Mouse (Mus musculus) forebrain, embryonic 16.5 days (tissue): ENCODE measurements at regions not wholly inside any gene's neighbourhood (a gene's known extent, or its start where the extent isn't known, plus 50 kb on each side); places are given as distances from the start of the nearest gene placed in this dataset.
A peak's percentile ranks its signal among the peaks of the same experiment; 100 is the strongest.

Source experiments
- ATAC-seq: fragments of 200-750 bp; cut with Nextera tagmentation; 2 replicates; pipeline ENCODE4 v1.8.0; 2017; ENCODE audit warnings: mild to moderate bottlenecking, moderate library complexity
- H3K27ac ChIP-seq: fragments of 300-500 bp; sonication (generic); 2 replicates; pipeline ENCODE4 v1.5.1; 2014; ENCODE audit warnings: low read length, control low read depth
- H3K27me3 ChIP-seq: fragments of 300-500 bp; sonication (generic); replicated peaks from 2 replicates; pipeline ENCODE4 v1.6.1; 2014; ENCODE audit warnings: low read length; ENCODE audit not compliant: control insufficient read depth, insufficient read depth
- H3K36me3 ChIP-seq: fragments of 300-500 bp; sonication (generic); 2 replicates; pipeline ENCODE4 v1.6.1; 2014; ENCODE audit not compliant: control insufficient read depth, insufficient read depth
- H3K4me1 ChIP-seq: fragments of 300-500 bp; sonication (generic); replicated peaks from 2 replicates; pipeline ENCODE4 v1.6.1; 2014; ENCODE audit warnings: low read length; ENCODE audit not compliant: control insufficient read depth, insufficient read depth
- H3K4me2 ChIP-seq: fragments of 300-500 bp; sonication (generic); 2 replicates; pipeline ENCODE4 v1.6.1; 2014; ENCODE audit warnings: mild to moderate bottlenecking, low read length, control low read depth
- H3K4me3 ChIP-seq: fragments of 300-500 bp; sonication (generic); replicated peaks from 2 replicates; pipeline ENCODE4 v1.5.1; 2014; ENCODE audit warnings: mild to moderate bottlenecking, low read length, control low read depth
- H3K9ac ChIP-seq: fragments of 300-500 bp; sonication (generic); replicated peaks from 2 replicates; pipeline ENCODE4 v1.6.1; 2014; ENCODE audit warnings: low read depth, low read length, control low read depth
- H3K9me3 ChIP-seq: fragments of 300-500 bp; sonication (generic); 2 replicates; pipeline ENCODE4 v1.6.1; 2016; ENCODE audit warnings: low read length; ENCODE audit not compliant: control insufficient read depth
- WGBS: fragments of 180-500 bp; shearing (Covaris S2); extraction: QIAGEN DNeasy Blood & Tissue Kit; methylation state at CpG from one replicate; pipeline ENCODE4 v1.1.7; 2014; 5-methylcytosine and 5-hydroxymethylcytosine counted together

- Histone ChIP-seq H3K4me3 (no peak overlapping the region), H3K4me2 (no peak overlapping the region), H3K9ac (no peak overlapping the region), H3K4me1 (peaks cover 5% of the 10 kb centered on the region; the same call in 1 of the 2 replicates), H3K27me3 (no peaks in the 10 kb centered on the region), H3K36me3 (no peaks in the 10 kb centered on the region), H3K27ac (peak overlapping the region; percentile 61), H3K9me3 (no peaks in the 10 kb centered on the region)
- ATAC-seq, result no peak
- WGBS, result 91% methylated on average over 2 of the region's 2 CpGs
Observed at GRCm38 (mm10) chrX:77432001-77432565, 78.7 kb upstream of the Tbl1x start.

- peak; percentile 95 for ATAC-seq
- no peak overlapping the region for H3K9ac ChIP-seq
Observed at GRCm38 (mm10) chrX:77432846-77433810, 77.7 kb upstream of the Tbl1x start.

GRCm38 (mm10) chrX:77433811-77434192 lies 77.0 kb upstream of the Tbl1x start:
- WGBS, result 17% methylated on average over 3 of the region's 3 CpGs
- peak overlapping the region; percentile 30 for H3K4me3 ChIP-seq
- no peaks in the 10 kb centered on the region for H3K27me3 ChIP-seq
- H3K9ac ChIP-seq, result no peak overlapping the region
- H3K27ac ChIP-seq, result peak overlapping the region; percentile 80
- ATAC-seq, result no peak; the same call in 1 of the 2 replicates
- peaks cover 5% of the 10 kb centered on the region; the same call in 1 of the 2 replicates for H3K4me1 ChIP-seq
- no peaks in the 10 kb centered on the region for H3K9me3 ChIP-seq
- no peaks in the 10 kb centered on the region for H3K36me3 ChIP-seq
- H3K4me2 ChIP-seq, result peak overlapping the region; percentile 46

More at GRCm38 (mm10) chrX:77432846-77433810, 77.7 kb upstream of the Tbl1x start:
- H3K27ac ChIP-seq, result peak overlapping the region; percentile 80
- H3K4me2 ChIP-seq, result peak overlapping the region; percentile 46
- no peaks in the 10 kb centered on the region for H3K9me3 ChIP-seq
- whole genome bisulfite sequencing, result 22% methylated on average over 20 of the region's 29 CpGs
- peak overlapping the region; percentile 30 for H3K4me3 ChIP-seq
- peaks cover 5% of the 10 kb centered on the region; the same call in 1 of the 2 replicates for H3K4me1 ChIP-seq
- H3K36me3 ChIP-seq, result no peaks in the 10 kb centered on the region
- H3K27me3 ChIP-seq, result no peaks in the 10 kb centered on the region

DNA sequence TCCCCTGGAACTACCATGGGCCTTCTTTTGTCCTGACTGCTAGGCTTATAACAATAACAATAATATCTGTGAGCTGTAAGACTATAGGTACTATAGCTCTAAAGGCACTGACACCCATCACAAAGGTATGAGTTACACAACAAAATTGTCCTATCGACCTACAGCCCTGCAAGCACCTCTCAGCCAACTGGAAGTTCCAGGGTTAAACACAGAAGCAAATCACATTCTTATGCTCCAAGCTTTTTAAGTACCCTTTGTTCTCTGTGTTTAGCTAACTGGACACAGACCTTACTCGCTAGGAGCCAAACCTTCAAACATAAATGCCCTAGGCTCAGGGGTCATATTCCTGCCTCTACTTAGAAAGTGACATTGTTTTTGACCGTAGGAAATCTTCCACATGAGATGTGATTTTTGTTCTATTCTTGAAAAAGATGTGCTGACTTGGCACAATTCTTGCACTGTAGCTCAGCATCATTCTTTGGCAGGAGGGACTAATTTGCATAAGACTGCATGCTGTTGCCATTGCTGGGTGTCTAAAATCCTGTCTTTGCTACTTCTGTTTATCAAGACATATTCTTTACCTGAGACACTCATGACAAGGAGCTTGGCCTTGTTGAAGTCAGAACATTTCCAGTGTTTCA lies 66.8 kb upstream of the Tbl1x start:
- peak; percentile 67; the same call in 1 of the 2 replicates for ATAC-seq
- H3K9me3 ChIP-seq, result no peaks in the 10 kb centered on the region
- H3K36me3 ChIP-seq, result no peaks in the 10 kb centered on the region
- peaks cover 6% of the 10 kb centered on the region for H3K4me1 ChIP-seq
- no peak overlapping the region for H3K4me3 ChIP-seq
- 0 out of 2 replicates have a peak overlapping the region, but pooled peaks have one; percentile 8 for H3K27ac ChIP-seq
- no peak overlapping the region for H3K4me2 ChIP-seq
- WGBS, result 18% methylated on average over 3 of the region's 3 CpGs
- H3K27me3 ChIP-seq, result no peaks in the 10 kb centered on the region
- no peak overlapping the region for H3K9ac ChIP-seq

DNA sequence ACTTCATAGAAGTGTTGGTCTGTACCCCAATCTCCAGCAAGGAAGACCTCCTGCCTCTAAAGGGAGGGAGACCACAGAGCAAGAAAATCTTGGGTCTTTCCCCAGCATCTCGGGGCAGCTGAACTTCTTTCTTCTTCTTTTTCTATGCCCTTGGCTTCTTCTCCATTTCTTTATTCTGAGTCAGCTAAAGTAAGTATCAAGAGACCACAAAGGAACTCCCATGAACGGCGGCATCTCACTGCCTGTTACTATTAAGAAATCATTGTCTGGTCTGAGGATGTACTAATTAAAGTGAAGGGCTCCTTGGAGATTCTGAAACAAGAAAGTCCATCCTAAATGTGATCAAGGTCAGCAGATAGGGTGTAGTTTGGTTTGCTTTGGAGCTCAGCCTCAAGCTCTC lies 64.1 kb upstream of the Tbl1x start:
- H3K4me2 ChIP-seq, result no peak overlapping the region
- no peaks in the 10 kb centered on the region for H3K9me3 ChIP-seq
- no peaks in the 10 kb centered on the region for H3K36me3 ChIP-seq
- no peak overlapping the region for H3K9ac ChIP-seq
- no peak overlapping the region for H3K27ac ChIP-seq
- WGBS, result 80% methylated on average over 3 of the region's 3 CpGs
- H3K4me3 ChIP-seq, result no peak overlapping the region
- H3K27me3 ChIP-seq, result no peaks in the 10 kb centered on the region
- no peak for ATAC-seq
- peaks cover 6% of the 10 kb centered on the region for H3K4me1 ChIP-seq

GRCm38 (mm10) chrX:77451977-77452675 lies 58.7 kb upstream of the Tbl1x start:
- Histone ChIP-seq H3K4me3 (no peak overlapping the region), H3K4me1 (no peaks in the 10 kb centered on the region), H3K9me3 (no peaks in the 10 kb centered on the region), H3K27ac (no peak overlapping the region), H3K36me3 (no peaks in the 10 kb centered on the region), H3K9ac (no peak overlapping the region), H3K4me2 (no peak overlapping the region), H3K27me3 (no peaks in the 10 kb centered on the region)
- WGBS, result 56% methylated on average over 1 of the region's 1 CpGs
- peak; percentile 69; the same call in 1 of the 2 replicates for ATAC-seq
